Mouse (Mus musculus): Measurements from ENCODE around the gene Gramd2. TPM values are rescaled to one million over a fixed set of nuclear protein-coding genes. Genes with fewer than 3 reads are reported as not detected.

The Gramd2 gene
- polyA plus RNA-seq, 1 experiment from 2014 or later = 0.40 TPM

DNA sequence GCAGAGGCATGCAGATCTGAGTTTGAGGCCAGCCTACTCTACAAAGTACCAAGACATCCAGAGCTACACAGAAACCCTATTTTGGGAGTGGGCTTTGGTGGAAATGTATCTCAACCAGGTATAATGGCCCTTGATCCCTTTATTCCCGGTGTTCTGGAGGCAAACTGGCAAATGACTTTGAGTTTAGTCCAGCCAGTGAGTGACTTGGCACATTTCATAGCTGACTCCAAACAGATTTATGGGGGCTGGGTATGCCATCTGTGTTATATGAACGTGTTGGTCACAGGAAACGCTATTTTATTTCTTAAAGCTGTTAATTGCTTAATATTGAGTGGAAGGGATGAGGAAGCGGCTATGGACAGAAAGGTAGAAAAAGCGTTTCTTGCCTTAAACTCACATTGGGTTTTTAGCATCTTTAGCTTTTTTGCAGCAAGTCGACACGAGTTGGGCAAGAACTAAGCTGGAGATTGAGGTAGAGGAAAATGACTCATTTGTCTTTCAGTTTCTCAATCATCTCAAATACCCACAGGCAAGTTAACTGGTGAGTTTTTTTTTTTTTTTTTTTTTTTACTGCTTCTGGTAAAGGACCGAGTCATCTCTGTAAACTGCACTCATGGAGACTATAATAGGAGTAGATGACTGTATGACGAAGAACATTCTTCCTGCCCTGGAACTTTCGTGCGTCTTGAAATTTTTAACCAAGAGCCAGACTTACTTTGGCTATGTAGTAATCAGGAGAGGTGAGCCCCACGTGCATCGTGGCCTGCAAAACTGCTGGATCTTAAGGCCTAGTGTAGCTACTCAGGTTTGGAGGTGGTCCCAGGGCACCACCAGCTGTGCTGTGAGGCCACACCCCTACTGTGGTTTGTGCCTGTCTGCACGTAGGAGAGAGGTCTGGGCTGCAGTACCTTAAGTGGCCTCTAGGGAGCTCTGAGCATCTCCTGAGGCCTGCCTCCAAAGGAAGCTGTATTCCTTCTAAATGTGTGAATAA lies 20.6 kb upstream of the Gramd2 start:
- peak overlapping the region; percentile 88 for H3K4me3 ChIP-seq
- H3K27me3 ChIP-seq = no peaks in the 10 kb centered on the region
- H3K9ac ChIP-seq (replicated peaks) = peak overlapping the region; percentile 92; the same call in 1 of the 2 replicates
- 27% methylated on average over 14 of the region's 14 CpGs for WGBS
- ATAC-seq (ENCODE audit: low FRiP score, low read depth) = 0 out of 2 replicates have a peak, but pooled peaks have one; percentile 7
- no peaks in the 10 kb centered on the region for H3K9me3 ChIP-seq
- H3K27ac ChIP-seq (replicated peaks) = peak overlapping the region; percentile 36
- H3K36me3 ChIP-seq = peaks cover 38% of the 10 kb centered on the region
- H3K4me2 ChIP-seq (replicated peaks) = peak overlapping the region; percentile 67
- H3K4me1 ChIP-seq = peaks cover 61% of the 10 kb centered on the region

GRCm38 (mm10) chr9:59660421-59660820 lies 19.5 kb upstream of the Gramd2 start:
- H3K36me3 ChIP-seq = peaks cover 49% of the 10 kb centered on the region
- H3K9ac ChIP-seq (replicated peaks) = 0 out of 2 replicates have a peak overlapping the region, but pooled peaks have one; percentile 17
- 0 out of 2 replicates have a peak overlapping the region, but pooled peaks have one; percentile 8 for H3K4me3 ChIP-seq
- H3K27me3 ChIP-seq = no peaks in the 10 kb centered on the region
- no peaks in the 10 kb centered on the region for H3K9me3 ChIP-seq
- H3K4me1 ChIP-seq = peaks cover 61% of the 10 kb centered on the region
- H3K4me2 ChIP-seq (replicated peaks) = peak overlapping the region; percentile 67
- ATAC-seq (ENCODE audit: low FRiP score, low read depth) = no peak
- 51% methylated on average over 10 of the region's 10 CpGs for WGBS
- peak overlapping the region; percentile 36; the same call in 1 of the 2 replicates for H3K27ac ChIP-seq (replicated peaks)

DNA sequence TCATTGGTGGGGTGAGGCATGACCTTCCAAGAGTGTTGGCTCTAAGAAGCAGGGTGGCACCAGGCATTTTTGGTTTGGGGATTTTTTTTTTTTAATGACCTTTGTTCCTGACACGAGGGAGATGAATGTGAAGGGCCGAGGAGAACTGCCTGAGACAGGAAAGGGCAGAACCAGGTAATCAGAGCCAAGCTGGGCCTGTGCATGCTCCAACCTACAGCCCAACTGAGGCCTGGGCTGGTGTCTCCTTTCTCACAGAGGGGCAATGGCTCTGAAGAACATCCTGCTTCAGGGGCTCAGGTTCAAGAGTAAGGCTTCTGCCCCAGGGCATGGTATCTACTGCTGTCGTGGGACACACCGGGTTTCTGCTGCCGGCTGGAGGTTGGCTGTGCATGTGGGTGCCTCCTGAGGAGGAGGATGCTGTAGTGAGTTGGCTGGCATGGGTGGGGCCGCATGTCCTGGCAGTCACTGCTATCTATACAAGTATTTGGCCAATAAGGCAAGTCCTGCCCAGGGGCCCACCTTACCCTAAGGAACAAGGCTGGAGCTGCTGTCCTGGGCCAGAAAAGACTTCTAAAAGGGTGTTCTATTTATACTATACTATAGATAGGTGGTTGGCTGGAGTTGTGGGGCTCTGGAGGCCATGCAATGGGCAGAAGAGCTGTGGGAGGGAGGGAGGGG lies 18.5 kb upstream of the Gramd2 start:
- 81% methylated on average over 6 of the region's 6 CpGs for WGBS
- Histone ChIP-seq H3K9me3 (no peaks in the 10 kb centered on the region), H3K27ac (replicated peaks) (no peak overlapping the region), H3K27me3 (no peaks in the 10 kb centered on the region), H3K9ac (replicated peaks) (0 out of 2 replicates have a peak overlapping the region, but pooled peaks have one; percentile 13), H3K4me2 (replicated peaks) (0 out of 2 replicates have a peak overlapping the region, but pooled peaks have one; percentile 67), H3K4me1 (peaks cover 61% of the 10 kb centered on the region), H3K4me3 (no peak overlapping the region), H3K36me3 (peaks cover 59% of the 10 kb centered on the region)
- ATAC-seq (ENCODE audit: low FRiP score, low read depth) = no peak

GRCm38 (mm10) chr9:59663226-59663625 lies 16.7 kb upstream of the Gramd2 start:
- Histone ChIP-seq H3K36me3 (peaks cover 77% of the 10 kb centered on the region), H3K4me1 (peaks cover 58% of the 10 kb centered on the region)

GRCm38 (mm10) chr9:59663957-59664356 lies 16.0 kb upstream of the Gramd2 start:
- Histone ChIP-seq H3K9ac (replicated peaks) (no peak overlapping the region), H3K36me3 (peaks cover 84% of the 10 kb centered on the region), H3K4me1 (peaks cover 51% of the 10 kb centered on the region), H3K27me3 (no peaks in the 10 kb centered on the region), H3K4me2 (replicated peaks) (no peak overlapping the region), H3K27ac (replicated peaks) (no peak overlapping the region), H3K4me3 (no peak overlapping the region), H3K9me3 (no peaks in the 10 kb centered on the region)
- WGBS = 61% methylated on average over 3 of the region's 3 CpGs
- no peak for ATAC-seq (ENCODE audit: low FRiP score, low read depth)

More at GRCm38 (mm10) chr9:59663226-59663625, 16.7 kb upstream of the Gramd2 start:
- Histone ChIP-seq H3K9me3 (no peaks in the 10 kb centered on the region), H3K4me2 (replicated peaks) (no peak overlapping the region), H3K27ac (replicated peaks) (no peak overlapping the region), H3K9ac (replicated peaks) (no peak overlapping the region; the same call in 1 of the 2 replicates), H3K4me3 (no peak overlapping the region), H3K27me3 (no peaks in the 10 kb centered on the region)
- 84% methylated on average over 7 of the region's 7 CpGs for WGBS
- no peak for ATAC-seq (ENCODE audit: low FRiP score, low read depth)

- 90% methylated on average over 4 of the region's 4 CpGs for WGBS
- H3K9me3 ChIP-seq = no peaks in the 10 kb centered on the region
- no peaks in the 10 kb centered on the region for H3K27me3 ChIP-seq
- no peak for ATAC-seq (ENCODE audit: low FRiP score, low read depth)
- peaks cover 92% of the 10 kb centered on the region for H3K36me3 ChIP-seq
- no peak overlapping the region for H3K4me2 ChIP-seq (replicated peaks)
- no peak overlapping the region for H3K9ac ChIP-seq (replicated peaks)
- peaks cover 43% of the 10 kb centered on the region for H3K4me1 ChIP-seq
- no peak overlapping the region for H3K27ac ChIP-seq (replicated peaks)
- H3K4me3 ChIP-seq = no peak overlapping the region
Measured at GRCm38 (mm10) chr9:59664664-59665256, 15.2 kb upstream of the Gramd2 start.

DNA sequence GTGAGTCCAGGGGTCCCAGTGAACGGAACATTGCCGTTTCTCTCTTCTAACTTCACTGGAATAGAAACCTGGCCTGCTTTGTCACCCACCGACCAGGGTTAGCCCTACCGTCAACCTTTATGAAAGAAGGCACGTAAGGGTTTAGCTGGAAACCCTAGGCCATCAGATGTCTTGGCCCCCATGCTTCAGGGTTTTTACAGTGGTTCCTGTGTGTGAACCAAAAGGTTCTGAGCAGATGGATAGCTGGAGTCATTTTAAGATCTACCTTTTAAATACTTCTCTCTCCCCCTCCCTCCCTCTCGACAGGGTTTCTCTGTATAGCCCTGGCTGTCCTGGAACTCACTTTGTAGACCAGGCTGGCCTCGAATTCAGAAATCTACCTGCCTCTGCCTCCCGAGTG lies 13.9 kb upstream of the Gramd2 start:
- Histone ChIP-seq H3K9ac (replicated peaks) (no peak overlapping the region), H3K9me3 (no peaks in the 10 kb centered on the region), H3K27ac (replicated peaks) (no peak overlapping the region), H3K4me3 (no peak overlapping the region), H3K4me1 (peaks cover 31% of the 10 kb centered on the region), H3K4me2 (replicated peaks) (no peak overlapping the region), H3K36me3 (peaks cover 94% of the 10 kb centered on the region), H3K27me3 (no peaks in the 10 kb centered on the region)
- 87% methylated on average over 8 of the region's 8 CpGs for WGBS
- no peak for ATAC-seq (ENCODE audit: low FRiP score, low read depth)

GRCm38 (mm10) chr9:59666813-59667212 lies 13.1 kb upstream of the Gramd2 start:
- WGBS = 93% methylated on average over 1 of the region's 1 CpGs
- no peak overlapping the region for H3K4me2 ChIP-seq (replicated peaks)
- H3K4me1 ChIP-seq = peaks cover 23% of the 10 kb centered on the region
- no peaks in the 10 kb centered on the region for H3K27me3 ChIP-seq
- no peaks in the 10 kb centered on the region for H3K9me3 ChIP-seq
- no peak overlapping the region for H3K27ac ChIP-seq (replicated peaks)
- H3K4me3 ChIP-seq = no peak overlapping the region
- ATAC-seq (ENCODE audit: low FRiP score, low read depth) = no peak
- H3K9ac ChIP-seq (replicated peaks) = no peak overlapping the region
- H3K36me3 ChIP-seq = peaks cover 96% of the 10 kb centered on the region

DNA sequence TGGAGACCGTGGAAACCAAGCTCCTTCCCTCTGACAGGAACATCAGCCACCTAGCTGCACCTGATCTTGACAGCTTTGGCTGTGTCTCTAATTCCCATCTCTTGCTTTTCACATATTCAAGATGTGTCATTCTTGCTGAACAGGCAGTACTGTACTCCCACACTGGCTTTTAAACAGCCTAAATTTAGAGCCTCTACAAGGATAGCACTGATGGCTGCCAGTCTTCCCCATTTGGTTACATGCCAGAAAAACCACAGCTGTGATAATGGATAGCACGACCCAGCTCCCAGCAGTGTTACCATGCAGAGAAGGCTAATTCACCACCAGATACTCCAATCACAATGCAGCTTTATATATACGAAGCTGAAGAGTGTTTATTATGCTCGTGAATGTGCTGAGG lies 12.7 kb upstream of the Gramd2 start:
- Histone ChIP-seq H3K4me2 (replicated peaks) (no peak overlapping the region), H3K27ac (replicated peaks) (no peak overlapping the region), H3K9ac (replicated peaks) (no peak overlapping the region), H3K36me3 (peaks cover 96% of the 10 kb centered on the region), H3K27me3 (no peaks in the 10 kb centered on the region), H3K4me3 (no peak overlapping the region), H3K4me1 (peaks cover 18% of the 10 kb centered on the region), H3K9me3 (no peaks in the 10 kb centered on the region)
- ATAC-seq (ENCODE audit: low FRiP score, low read depth) = no peak
- 91% methylated on average over 4 of the region's 4 CpGs for WGBS

GRCm38 (mm10) chr9:59667904-59668303 lies 12.0 kb upstream of the Gramd2 start:
- H3K36me3 ChIP-seq = peaks cover 97% of the 10 kb centered on the region
- WGBS = 84% methylated on average over 6 of the region's 6 CpGs

DNA sequence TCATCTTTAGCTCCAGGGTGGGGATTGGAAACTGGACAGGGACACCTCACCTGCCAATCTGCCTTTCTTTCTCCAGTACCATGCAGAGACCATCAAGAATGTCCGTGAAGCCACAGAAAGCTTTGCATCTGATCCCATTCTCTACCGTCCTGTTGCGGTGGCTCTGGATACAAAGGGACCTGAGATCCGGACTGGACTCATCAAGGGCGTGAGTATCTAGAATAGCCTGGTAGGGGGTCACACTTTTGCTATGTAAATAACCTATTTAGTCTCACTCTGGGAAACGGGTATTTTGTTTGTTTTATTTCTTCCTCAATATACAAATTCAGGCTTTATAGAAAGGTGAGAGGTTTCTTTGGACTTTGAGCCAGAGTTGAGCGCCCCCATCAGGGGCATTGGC lies 11.5 kb upstream of the Gramd2 start:
- Histone ChIP-seq H3K4me2 (replicated peaks) (no peak overlapping the region), H3K4me3 (no peak overlapping the region), H3K36me3 (peaks cover 97% of the 10 kb centered on the region), H3K27me3 (no peaks in the 10 kb centered on the region), H3K9ac (replicated peaks) (no peak overlapping the region), H3K4me1 (peaks cover 7% of the 10 kb centered on the region; the same call in 1 of the 2 replicates), H3K27ac (replicated peaks) (no peak overlapping the region), H3K9me3 (no peaks in the 10 kb centered on the region)
- 74% methylated on average over 7 of the region's 7 CpGs for WGBS
- ATAC-seq (ENCODE audit: low FRiP score, low read depth) = no peak

More at GRCm38 (mm10) chr9:59667904-59668303, 12.0 kb upstream of the Gramd2 start:
- Histone ChIP-seq H3K4me1 (peaks cover 13% of the 10 kb centered on the region; the same call in 1 of the 2 replicates), H3K9ac (replicated peaks) (no peak overlapping the region), H3K27me3 (no peaks in the 10 kb centered on the region), H3K27ac (replicated peaks) (no peak overlapping the region), H3K4me3 (no peak overlapping the region), H3K9me3 (no peaks in the 10 kb centered on the region), H3K4me2 (replicated peaks) (no peak overlapping the region)
- no peak for ATAC-seq (ENCODE audit: low FRiP score, low read depth)
